Mouse (Mus musculus) lung, adult 2 months (tissue): ENCODE results near the gene Iqcb1. TPM values are rescaled to one million over a fixed set of nuclear protein-coding genes. Genes with fewer than 3 reads are reported as not detected.
"Not testable (repeated sequence)": the region's sequence is repeated elsewhere in the genome, so short reads cannot be mapped to it uniquely, and the experiment has no call there.

Experiments
- DNase-seq: peaks from one replicate; pipeline ENCODE4 v3.0.0; 2022
- H3K4me1 ChIP-seq: fragments of 200-500 bp; 2 replicates; pipeline ENCODE4 v1.6.1; 2011; ENCODE audit warnings: low read length; ENCODE audit not compliant: control insufficient read depth, insufficient read depth
- H3K4me3 ChIP-seq: fragments of 200-500 bp; replicated peaks from 2 replicates; pipeline ENCODE3; 2011; ENCODE audit warnings: low read depth, mild to moderate bottlenecking, control low read depth, low read length; ENCODE audit errors: extremely low read depth
- CTCF ChIP-seq: fragments of 200-500 bp; IDR thresholded peaks from 2 replicates; pipeline ENCODE4 v1.5.1; 2011; ENCODE audit warnings: mild to moderate bottlenecking, low read length, control low read depth; ENCODE audit not compliant: insufficient read depth
- POLR2A ChIP-seq: fragments of 200-500 bp; IDR thresholded peaks from 2 replicates; pipeline ENCODE4 v1.6.1; 2011; ENCODE audit warnings: low read depth, mild to moderate bottlenecking, control low read depth, low read length, borderline replicate concordance; ENCODE audit errors: extremely low read depth
- WGBS: fragments of 180-500 bp; shearing (Covaris S2); methylation state at CpG from one replicate; pipeline ENCODE4 v1.1.7; 2018; 5-methylcytosine and 5-hydroxymethylcytosine counted together
- polyA plus RNA-seq: library from polyadenylated mRNA; depleted of rRNA; stranded (reverse); fragments of >200 nt; gene quantifications from 2 replicates; pipeline ENCODE4 v1.2.3, GENCODE M21; 2012

Iqcb1 gene
- polyA plus RNA-seq, 1 experiment = 2.4 TPM

DNA sequence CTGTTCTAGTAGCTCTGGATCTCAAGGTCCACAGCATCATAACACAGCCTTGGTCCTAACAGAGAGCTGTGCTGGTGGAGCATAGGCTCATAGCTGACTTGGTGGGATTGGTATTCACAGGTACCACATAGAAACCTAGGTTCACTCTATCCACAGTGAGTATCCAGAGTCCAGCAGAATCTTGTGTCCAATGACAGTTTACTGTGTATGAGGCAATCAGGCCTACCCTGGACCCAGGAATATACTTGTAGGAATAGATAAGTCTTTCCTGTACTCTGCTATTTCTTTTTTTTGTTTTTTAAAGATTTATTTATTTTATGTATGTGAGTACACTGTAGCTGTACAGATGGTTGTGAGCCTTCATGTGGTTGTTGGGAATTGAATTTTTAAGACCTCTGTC lies 11.3 kb upstream of the Iqcb1 start:
- no peaks in the 10 kb centered on the region for H3K4me1 ChIP-seq
- no peak for DNase-seq
- no peak for TF ChIP-seq POLR2A
- TF ChIP-seq CTCF = no peak
- no peak overlapping the region for H3K4me3 ChIP-seq

- peak; percentile 52 for TF ChIP-seq CTCF
- no peak for TF ChIP-seq POLR2A
- Histone ChIP-seq H3K4me1 (no peaks in the 10 kb centered on the region), H3K4me3 (no peak overlapping the region)
- 14% methylated on average over 7 of the region's 7 CpGs for WGBS
- DNase-seq = peak; percentile 37
These were observed 10.8 kb upstream of the Iqcb1 start for GRCm38 (mm10) chr16:36817321-36817926.

DNA sequence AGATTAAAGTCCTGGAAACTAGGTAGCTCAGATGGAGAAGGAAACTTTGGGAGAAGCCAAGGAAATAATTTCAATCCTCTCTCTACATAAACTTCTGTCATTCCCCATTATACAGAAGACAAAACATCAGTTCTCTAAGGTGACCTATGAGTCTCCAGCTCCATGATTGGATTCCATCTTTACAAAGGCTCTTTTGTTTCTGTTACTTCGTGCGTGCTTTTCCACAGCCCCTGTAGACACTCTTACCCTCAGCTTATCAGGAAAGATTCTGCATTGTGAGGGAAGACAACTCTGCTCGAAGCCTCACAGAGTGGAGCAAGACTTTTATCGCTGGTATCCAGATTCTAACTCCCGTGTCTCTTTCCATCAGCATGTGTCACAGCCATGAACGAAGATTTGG lies 8.2 kb upstream of the Iqcb1 start:
- 73% methylated on average over 6 of the region's 6 CpGs for WGBS
- Histone ChIP-seq H3K4me3 (no peak overlapping the region), H3K4me1 (no peaks in the 10 kb centered on the region)
- no peak for TF ChIP-seq CTCF
- TF ChIP-seq POLR2A = no peak
- no peak for DNase-seq

GRCm38 (mm10) chr16:36820747-36821146 lies 7.4 kb upstream of the Iqcb1 start:
- Histone ChIP-seq H3K4me3 (no peak overlapping the region), H3K4me1 (no peaks in the 10 kb centered on the region)
- no peak for TF ChIP-seq CTCF
- TF ChIP-seq POLR2A = no peak
- DNase-seq = no peak
- 68% methylated on average over 3 of the region's 3 CpGs for whole genome bisulfite sequencing

DNA sequence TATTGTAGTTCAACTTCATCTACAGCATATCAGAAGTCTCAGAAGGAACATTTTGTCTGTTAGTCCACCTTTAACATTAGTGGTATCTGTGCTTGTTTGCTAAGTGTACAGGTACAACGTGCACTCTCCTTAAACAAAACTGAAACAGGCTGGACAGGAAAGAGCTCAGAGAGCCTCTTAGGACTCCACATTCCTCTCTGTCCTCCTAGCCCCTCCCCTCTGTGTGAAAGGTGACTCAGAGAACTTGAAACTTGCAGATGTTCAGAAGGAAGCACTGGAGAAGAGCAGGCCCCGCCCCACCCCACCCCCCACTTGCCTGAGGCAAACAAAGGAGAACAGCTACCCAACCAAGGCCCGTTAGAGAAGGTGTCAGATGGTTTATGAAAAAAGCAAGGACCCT lies 6.7 kb upstream of the Iqcb1 start:
- Histone ChIP-seq H3K4me1 (no peaks in the 10 kb centered on the region), H3K4me3 (no peak overlapping the region)
- DNase-seq = no peak
- WGBS = 7% methylated on average over 3 of the region's 3 CpGs
- TF ChIP-seq POLR2A (no peak), CTCF (no peak)

- 8% methylated on average over 11 of the region's 11 CpGs for WGBS
- Histone ChIP-seq H3K4me1 (peaks cover 3% of the 10 kb centered on the region; the same call in 1 of the 2 replicates), H3K4me3 (peak overlapping the region; percentile 72)
- DNase-seq = no peak
- no peak for TF ChIP-seq POLR2A
- TF ChIP-seq CTCF = no peak
These were observed 553 bp upstream of the Iqcb1 start for GRCm38 (mm10) chr16:36827611-36828053.

GRCm38 (mm10) chr16:36828820-36829219 lies 635 bp downstream of the Iqcb1 start:
- TF ChIP-seq POLR2A = no peak
- TF ChIP-seq CTCF = no peak
- Histone ChIP-seq H3K4me3 (peak overlapping the region; percentile 99), H3K4me1 (peaks cover 3% of the 10 kb centered on the region; the same call in 1 of the 2 replicates)
- no peak for DNase-seq
- 11% methylated on average over 11 of the region's 11 CpGs for WGBS

GRCm38 (mm10) chr16:36846894-36847293 lies 18.7 kb downstream of the Iqcb1 start:
- H3K4me3 ChIP-seq, DNase-seq, H3K4me1 ChIP-seq: not testable (repeated sequence)
- WGBS = 96% methylated on average over 1 of the region's 1 CpGs

- Histone ChIP-seq H3K4me3 (no peak overlapping the region), H3K4me1 (no peaks in the 10 kb centered on the region)
- no peak for DNase-seq
- 91% methylated on average over 3 of the region's 3 CpGs for WGBS
- no peak for TF ChIP-seq CTCF
- TF ChIP-seq POLR2A = no peak
These were observed 23.0 kb downstream of the Iqcb1 start for GRCm38 (mm10) chr16:36851202-36851601.

DNA sequence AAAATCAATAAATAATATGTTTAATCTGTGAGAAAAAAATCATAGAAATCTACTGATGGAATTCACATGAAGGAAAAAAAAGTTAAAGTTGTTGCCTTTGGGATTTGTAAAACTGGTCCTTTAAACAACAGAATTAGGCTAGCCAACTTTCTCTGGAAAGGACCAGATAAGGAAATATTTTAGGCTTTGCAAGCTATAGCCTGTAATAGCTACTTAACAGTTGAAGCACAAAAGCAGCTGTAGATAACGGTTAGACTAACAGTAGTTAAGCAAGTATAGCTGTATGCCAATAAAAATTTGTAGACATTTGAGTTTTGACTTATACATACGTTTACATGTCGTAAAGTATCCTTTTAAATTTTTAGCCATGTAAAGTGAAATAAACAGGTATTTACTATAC lies 35.4 kb downstream of the Iqcb1 start:
- Histone ChIP-seq H3K4me1 (no peaks in the 10 kb centered on the region), H3K4me3 (no peak overlapping the region)
- no peak for DNase-seq
- 88% methylated on average over 3 of the region's 3 CpGs for WGBS
- TF ChIP-seq POLR2A = no peak
- no peak for TF ChIP-seq CTCF

GRCm38 (mm10) chr16:36869442-36869841 lies 41.3 kb downstream of the Iqcb1 start:
- TF ChIP-seq POLR2A (no peak), CTCF (no peak)
- DNase-seq = no peak
- Histone ChIP-seq H3K4me1 (peaks cover 4% of the 10 kb centered on the region; the same call in 1 of the 2 replicates), H3K4me3 (no peak overlapping the region)
- 100% methylated on average over 2 of the region's 2 CpGs for WGBS
